Mouse (Mus musculus) urinary bladder, postnatal 10 days (tissue): ENCODE results near the gene Lypd6b.

Experiments
- DNase-seq: peaks from one replicate; pipeline ENCODE4 v3.0.0; 2022; ENCODE audit warnings: low spot score

Gene Lypd6b

GRCm38 (mm10) chr2:49940372-49940771 lies 152.9 kb downstream of the Lypd6b start:
- DNase-seq = no peak

- DNase-seq = no peak
Measured at GRCm38 (mm10) chr2:49942100-49942499, 154.6 kb downstream of the Lypd6b start.

GRCm38 (mm10) chr2:49951681-49952080 lies 164.2 kb downstream of the Lypd6b start:
- no peak for DNase-seq

- no peak for DNase-seq
Measured at GRCm38 (mm10) chr2:49952632-49953293, 165.3 kb downstream of the Lypd6b start.

- no peak for DNase-seq
Measured at GRCm38 (mm10) chr2:49957449-49957848, 170.0 kb downstream of the Lypd6b start.

GRCm38 (mm10) chr2:49961991-49962390 lies 174.5 kb downstream of the Lypd6b start:
- no peak for DNase-seq

- DNase-seq = no peak
Measured at GRCm38 (mm10) chr2:49964899-49965298, 177.4 kb downstream of the Lypd6b start.

GRCm38 (mm10) chr2:49967748-49968147 lies 180.3 kb downstream of the Lypd6b start:
- DNase-seq = no peak

- DNase-seq = no peak
Measured at GRCm38 (mm10) chr2:49970990-49971389, 183.5 kb downstream of the Lypd6b start.

GRCm38 (mm10) chr2:49978606-49979005 lies 191.1 kb downstream of the Lypd6b start:
- DNase-seq = no peak

GRCm38 (mm10) chr2:49979991-49980390 lies 192.5 kb downstream of the Lypd6b start:
- no peak for DNase-seq

- DNase-seq = no peak
Measured at GRCm38 (mm10) chr2:49983021-49983420, 195.5 kb downstream of the Lypd6b start.

GRCm38 (mm10) chr2:49984780-49985179 lies 197.3 kb downstream of the Lypd6b start:
- no peak for DNase-seq

GRCm38 (mm10) chr2:49995841-49996240 lies 208.4 kb downstream of the Lypd6b start:
- no peak for DNase-seq

- no peak for DNase-seq
Measured at GRCm38 (mm10) chr2:49997216-49997615, 209.7 kb downstream of the Lypd6b start.
